Mouse (Mus musculus): ENCODE data around the gene Nelfb.

DNA sequence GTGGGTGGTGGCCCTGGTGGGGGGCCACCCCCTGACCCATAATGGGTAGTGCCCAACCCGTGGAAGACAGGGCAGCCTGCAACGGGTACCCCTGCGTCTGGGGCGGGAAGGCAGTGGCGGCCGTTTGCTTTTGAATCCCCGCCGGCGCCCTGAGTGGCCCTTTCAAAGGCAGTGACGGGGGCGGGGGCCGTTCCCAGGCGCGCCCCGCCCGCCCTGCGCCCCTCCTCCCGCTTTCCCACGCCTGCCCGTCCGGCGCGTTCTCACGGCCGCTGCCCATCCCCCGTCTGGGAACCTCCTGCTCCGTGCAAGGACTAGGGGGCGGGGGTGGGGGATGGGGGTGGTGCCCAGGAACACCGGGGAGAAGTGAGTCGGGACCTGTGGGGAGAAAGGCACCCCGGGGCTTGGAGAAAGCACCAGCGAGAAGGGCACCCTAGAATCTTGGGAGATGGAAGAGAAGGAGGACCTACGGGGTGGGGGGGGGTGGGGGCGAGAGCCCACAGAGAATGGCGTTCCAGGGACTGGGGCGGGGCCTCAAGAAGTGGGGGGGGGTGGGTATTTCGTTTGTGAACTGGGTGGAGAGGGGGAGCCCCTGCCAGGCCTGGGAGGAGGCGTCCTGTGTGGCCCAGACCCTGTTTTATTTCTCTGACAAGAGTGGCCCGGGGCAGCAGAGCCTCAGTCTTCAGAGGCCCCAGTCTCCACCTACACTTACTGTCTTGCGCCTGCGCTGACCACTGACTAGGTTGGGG lies 43.2 kb downstream of the Nelfb start:
- TF ChIP-seq POLR2A (IDR thresholded peaks at IDR 0.05; ENCODE audit: borderline replicate concordance, extremely low read depth, insufficient read depth, insufficient read length, poor library complexity, severe bottlenecking) (no peak), CTCF (IDR thresholded peaks at IDR 0.05; ENCODE audit: borderline replicate concordance, extremely low read depth, insufficient read depth, insufficient read length) (no peak)
